Mouse (Mus musculus) limb, embryonic 10.5 days (tissue): ENCODE measurements around the gene Bcl11a. TPM values are rescaled to one million over a fixed set of nuclear protein-coding genes. Genes with fewer than 3 reads are reported as not detected.

Source experiments
- DNase-seq: peaks from one replicate; pipeline ENCODE4 v3.0.0-alpha.2; 2017; ENCODE audit warnings: low spot score
- H3K27ac ChIP-seq: fragments of 300-500 bp; sonication (generic); 2 replicates; pipeline ENCODE4 v1.5.1; 2016; ENCODE audit warnings: mild to moderate bottlenecking
- H3K27me3 ChIP-seq: fragments of 300-500 bp; sonication (generic); 2 replicates; pipeline ENCODE4 v1.6.1; 2016; ENCODE audit warnings: low read depth, mild to moderate bottlenecking; ENCODE audit not compliant: poor library complexity, severe bottlenecking
- H3K36me3 ChIP-seq: fragments of 300-500 bp; sonication (generic); 2 replicates; pipeline ENCODE4 v1.6.1; 2016; ENCODE audit warnings: mild to moderate bottlenecking, moderate library complexity
- H3K4me1 ChIP-seq: fragments of 300-500 bp; sonication (generic); 2 replicates; pipeline ENCODE4 v1.6.1; 2016
- H3K4me3 ChIP-seq: fragments of 300-500 bp; sonication (generic); 2 replicates; pipeline ENCODE4 v1.5.1; 2016; ENCODE audit warnings: mild to moderate bottlenecking, moderate library complexity
- H3K9me3 ChIP-seq: fragments of 300-500 bp; sonication (generic); replicated peaks from 2 replicates; pipeline ENCODE4 v1.6.1; 2016; ENCODE audit warnings: mild to moderate bottlenecking
- WGBS: fragments of 180-500 bp; shearing (Covaris S2); methylation state at CpG from one replicate; pipeline ENCODE4 v1.1.7; 2016; 5-methylcytosine and 5-hydroxymethylcytosine counted together
- polyA plus RNA-seq: library from polyadenylated mRNA; unstranded; fragments of >200 nt; fragmentation: Nextera tagmentation; extraction: Ambion mirVana; gene quantifications from 2 replicates; pipeline ENCODE4 v1.2.1, GENCODE M21; 2016

Gene Bcl11a
- polyA plus RNA-seq, 1 experiment from 2014 or later, result 75.0 TPM

- Histone ChIP-seq H3K9me3 (no peaks in the 10 kb centered on the region), H3K36me3 (no peaks in the 10 kb centered on the region), H3K27ac (no peak overlapping the region), H3K4me3 (no peak overlapping the region), H3K4me1 (peaks cover 22% of the 10 kb centered on the region), H3K27me3 (no peaks in the 10 kb centered on the region)
- no peak for DNase-seq
- 77% methylated on average over 4 of the region's 4 CpGs for WGBS
Observed at GRCm38 (mm10) chr11:24196460-24197190, 118.8 kb downstream of the Bcl11a start.

GRCm38 (mm10) chr11:24197424-24197823 is 119.6 kb downstream of the Bcl11a start:
- H3K4me1 ChIP-seq, result peaks cover 30% of the 10 kb centered on the region
- H3K27me3 ChIP-seq, result no peaks in the 10 kb centered on the region
- H3K36me3 ChIP-seq, result no peaks in the 10 kb centered on the region
- H3K9me3 ChIP-seq, result no peaks in the 10 kb centered on the region
- no peak overlapping the region for H3K27ac ChIP-seq
- DNase-seq, result no peak
- 95% methylated on average over 1 of the region's 1 CpGs for WGBS
- no peak overlapping the region for H3K4me3 ChIP-seq

- no peak for DNase-seq
- Histone ChIP-seq H3K27ac (no peak overlapping the region), H3K4me1 (peaks cover 52% of the 10 kb centered on the region), H3K4me3 (no peak overlapping the region), H3K36me3 (no peaks in the 10 kb centered on the region), H3K27me3 (no peaks in the 10 kb centered on the region), H3K9me3 (no peaks in the 10 kb centered on the region)
- 94% methylated on average over 3 of the region's 3 CpGs for WGBS
Observed at GRCm38 (mm10) chr11:24199560-24199959, 121.7 kb downstream of the Bcl11a start.

GRCm38 (mm10) chr11:24200310-24200709 is 122.5 kb downstream of the Bcl11a start:
- H3K4me3 ChIP-seq, result no peak overlapping the region
- no peak for DNase-seq
- peaks cover 56% of the 10 kb centered on the region for H3K4me1 ChIP-seq
- no peaks in the 10 kb centered on the region for H3K27me3 ChIP-seq
- H3K9me3 ChIP-seq, result no peaks in the 10 kb centered on the region
- H3K36me3 ChIP-seq, result no peaks in the 10 kb centered on the region
- H3K27ac ChIP-seq, result peak overlapping the region; percentile 82; the same call in 1 of the 2 replicates
- 55% methylated on average over 5 of the region's 5 CpGs for WGBS

GRCm38 (mm10) chr11:24201223-24201622 is 123.4 kb downstream of the Bcl11a start:
- peak overlapping the region; percentile 82; the same call in 1 of the 2 replicates for H3K27ac ChIP-seq
- H3K4me1 ChIP-seq, result peaks cover 56% of the 10 kb centered on the region
- H3K36me3 ChIP-seq, result no peaks in the 10 kb centered on the region
- H3K27me3 ChIP-seq, result no peaks in the 10 kb centered on the region
- H3K4me3 ChIP-seq, result no peak overlapping the region
- WGBS, result 82% methylated on average over 4 of the region's 4 CpGs
- DNase-seq, result no peak
- H3K9me3 ChIP-seq, result no peaks in the 10 kb centered on the region

GRCm38 (mm10) chr11:24202641-24203361 is 124.9 kb downstream of the Bcl11a start:
- H3K4me3 ChIP-seq, result peak overlapping the region; percentile 8; the same call in 1 of the 2 replicates

GRCm38 (mm10) chr11:24203489-24203888 is 125.6 kb downstream of the Bcl11a start:
- H3K36me3 ChIP-seq, result no peaks in the 10 kb centered on the region
- no peaks in the 10 kb centered on the region for H3K27me3 ChIP-seq
- H3K4me1 ChIP-seq, result peaks cover 51% of the 10 kb centered on the region
- WGBS, result 90% methylated on average over 1 of the region's 1 CpGs
- H3K27ac ChIP-seq, result peak overlapping the region; percentile 82
- DNase-seq, result no peak
- peak overlapping the region; percentile 8; the same call in 1 of the 2 replicates for H3K4me3 ChIP-seq
- H3K9me3 ChIP-seq, result no peaks in the 10 kb centered on the region

More at GRCm38 (mm10) chr11:24202641-24203361, 124.9 kb downstream of the Bcl11a start:
- Histone ChIP-seq H3K4me1 (peaks cover 53% of the 10 kb centered on the region), H3K36me3 (no peaks in the 10 kb centered on the region), H3K27me3 (no peaks in the 10 kb centered on the region), H3K9me3 (no peaks in the 10 kb centered on the region), H3K27ac (peak overlapping the region; percentile 82)
- WGBS, result 21% methylated on average over 7 of the region's 7 CpGs
- peak; percentile 74 for DNase-seq

- peak overlapping the region; percentile 27; the same call in 1 of the 2 replicates for H3K27ac ChIP-seq
- H3K36me3 ChIP-seq, result no peaks in the 10 kb centered on the region
- no peak for DNase-seq
- no peaks in the 10 kb centered on the region for H3K9me3 ChIP-seq
- H3K4me3 ChIP-seq, result no peak overlapping the region
- peaks cover 44% of the 10 kb centered on the region for H3K4me1 ChIP-seq
- H3K27me3 ChIP-seq, result no peaks in the 10 kb centered on the region
- WGBS, result 35% methylated on average over 6 of the region's 6 CpGs
Observed at GRCm38 (mm10) chr11:24208951-24209351, 131.1 kb downstream of the Bcl11a start.

GRCm38 (mm10) chr11:24214509-24215134 is 136.8 kb downstream of the Bcl11a start:
- Histone ChIP-seq H3K36me3 (no peaks in the 10 kb centered on the region), H3K4me1 (peaks cover 41% of the 10 kb centered on the region), H3K27ac (peak overlapping the region; percentile 66), H3K9me3 (no peaks in the 10 kb centered on the region), H3K27me3 (no peaks in the 10 kb centered on the region), H3K4me3 (no peak overlapping the region)
- 17% methylated on average over 3 of the region's 3 CpGs for WGBS
- peak; percentile 49 for DNase-seq

GRCm38 (mm10) chr11:24217741-24218333 is 140.0 kb downstream of the Bcl11a start:
- no peaks in the 10 kb centered on the region for H3K9me3 ChIP-seq
- H3K4me3 ChIP-seq, result no peak overlapping the region
- peaks cover 22% of the 10 kb centered on the region for H3K4me1 ChIP-seq
- no peaks in the 10 kb centered on the region for H3K27me3 ChIP-seq
- DNase-seq, result no peak
- 92% methylated on average over 6 of the region's 6 CpGs for WGBS
- no peaks in the 10 kb centered on the region for H3K36me3 ChIP-seq
- H3K27ac ChIP-seq, result no peak overlapping the region

- DNase-seq, result no peak
- Histone ChIP-seq H3K27me3 (no peaks in the 10 kb centered on the region), H3K4me3 (no peak overlapping the region), H3K27ac (no peak overlapping the region), H3K9me3 (no peaks in the 10 kb centered on the region), H3K36me3 (no peaks in the 10 kb centered on the region), H3K4me1 (0 out of 2 replicates have a peak, but pooled peaks cover 2% of the 10 kb centered on the region)
- WGBS, result 79% methylated on average over 4 of the region's 4 CpGs
Observed at GRCm38 (mm10) chr11:24221601-24222307, 143.9 kb downstream of the Bcl11a start.
